Mouse (Mus musculus) ES-Bruce4 (cell line): ENCODE data around the gene Als2cl.

ENCODE experiments used
- CTCF ChIP-seq: IDR thresholded peaks from one replicate; pipeline ENCODE4 v1.8.1; 2011; ENCODE audit warnings: low read depth, low read length
- EP300 ChIP-seq: IDR thresholded peaks from 2 replicates; pipeline ENCODE4 v1.6.1; 2011; ENCODE audit warnings: low read depth, low read length; ENCODE audit not compliant: insufficient read depth

DNA sequence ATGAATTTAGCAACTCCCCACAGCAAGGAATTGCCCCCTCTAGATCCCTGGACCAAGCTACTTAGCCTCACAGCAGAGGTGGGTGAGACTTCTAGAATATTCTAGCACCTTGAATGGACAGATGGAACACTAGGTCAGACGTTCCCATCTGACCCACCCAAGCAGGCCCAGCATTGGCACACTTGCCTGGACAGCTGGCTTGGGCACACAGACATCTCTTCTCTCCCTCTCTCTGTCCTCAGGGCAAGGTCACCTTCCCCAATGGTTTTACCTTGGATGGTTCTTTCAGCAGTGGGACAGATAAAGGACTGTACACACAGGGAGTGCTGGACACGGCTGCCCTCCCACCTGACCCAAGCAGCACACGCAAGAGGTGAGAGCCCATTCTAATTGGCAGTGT is 12.9 kb downstream of the Als2cl start:
- TF ChIP-seq CTCF: no peak
- no peak for TF ChIP-seq EP300
